Mouse (Mus musculus) common myeloid progenitor, adult 5-6 weeks (primary cell): ENCODE measurements around the gene Ube2c. TPM values are rescaled to one million over a fixed set of nuclear protein-coding genes. Genes with fewer than 3 reads are reported as not detected.

Experiments
- ATAC-seq: replicated peaks from 2 replicates; pipeline ENCODE4 v1.8.0; 2016; ENCODE audit warnings: low read depth, mild to moderate bottlenecking, moderate TSS enrichment, inconsistent platforms; ENCODE audit not compliant: poor library complexity, severe bottlenecking
- total RNA-seq: library from RNA; stranded (forward); fragments of 200-1000, 187-1606 nt; gene quantifications from 2 replicates; pipeline ENCODE4 v1.2.3, GENCODE M21; 2017

Gene Ube2c
- total RNA-seq, 1 experiment from 2014 or later: 159 TPM

- peak; percentile 29; the same call in 1 of the 2 replicates for ATAC-seq
Measured at GRCm38 (mm10) chr2:164815821-164816220, 46.1 kb downstream of the Ube2c start.

DNA sequence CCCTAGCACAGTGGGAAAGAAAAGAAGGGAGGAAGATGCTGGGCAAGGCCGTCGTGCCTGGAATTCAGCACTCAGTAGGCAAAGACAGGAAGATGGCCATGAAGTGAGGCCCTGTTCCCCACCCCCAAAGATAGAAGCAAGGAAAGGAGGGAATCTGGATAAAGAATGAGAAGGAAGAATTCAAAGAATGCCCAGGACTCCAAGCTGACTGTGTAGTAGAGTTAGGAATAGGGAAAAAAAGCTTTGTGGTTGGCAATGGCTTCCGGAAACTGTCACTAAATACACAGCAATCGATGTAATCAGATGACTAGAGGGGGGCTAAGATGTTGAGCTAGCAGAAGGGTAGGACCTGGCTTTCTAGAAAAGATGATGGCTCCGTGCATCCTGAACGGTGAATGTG, 47.5 kb downstream of the Ube2c start:
- ATAC-seq: no peak

DNA sequence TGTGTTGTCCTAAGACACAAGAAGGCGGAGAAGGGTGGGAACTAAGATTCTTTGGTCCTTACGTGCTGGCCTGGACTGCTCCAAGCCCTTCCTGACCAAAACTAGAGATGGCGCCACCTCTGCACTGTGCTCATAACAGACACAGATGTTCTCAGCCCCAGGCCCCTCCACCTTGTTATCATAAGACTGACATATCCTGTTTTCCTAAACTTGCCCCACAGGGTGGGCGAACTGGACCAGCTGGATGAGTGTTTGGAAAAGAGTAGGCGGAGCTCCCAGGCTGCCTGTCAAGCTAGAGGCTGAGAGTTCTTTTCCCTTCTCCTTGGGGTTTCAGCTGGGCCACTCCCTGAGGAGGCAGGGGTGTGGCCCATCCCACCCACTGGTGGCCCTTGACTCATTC, 48.0 kb downstream of the Ube2c start:
- ATAC-seq: no peak

DNA sequence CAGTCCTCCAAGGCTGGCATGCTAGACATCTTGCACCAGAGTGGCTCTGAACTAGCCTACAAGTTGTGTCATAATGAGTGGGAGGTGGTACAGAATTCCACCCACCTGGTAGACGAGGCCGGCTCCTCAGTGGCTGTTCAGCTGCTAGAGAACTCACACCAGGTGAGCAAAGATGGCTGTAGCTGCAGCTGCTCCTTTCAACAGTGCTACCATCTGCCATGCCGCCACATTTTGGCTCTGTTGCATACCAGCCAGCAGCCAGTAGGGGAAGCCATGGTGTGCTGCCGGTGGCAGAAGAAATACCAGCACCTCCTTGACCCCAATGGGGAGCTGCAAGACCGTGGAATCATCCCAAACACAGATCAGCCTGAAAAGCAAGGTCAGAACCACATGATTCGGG, 51.4 kb downstream of the Ube2c start:
- no peak for ATAC-seq

GRCm38 (mm10) chr2:164822636-164823165, 53.0 kb downstream of the Ube2c start, which contains the start of gene Zswim1:
TSS of gene Zswim1 (plus strand) at chr2:164822686.
- ATAC-seq: peak; percentile 99

- peak; percentile 63 for ATAC-seq
Measured at GRCm38 (mm10) chr2:164823181-164823585, 53.5 kb downstream of the Ube2c start.

GRCm38 (mm10) chr2:164823969-164824368, 54.3 kb downstream of the Ube2c start:
- ATAC-seq: no peak

DNA sequence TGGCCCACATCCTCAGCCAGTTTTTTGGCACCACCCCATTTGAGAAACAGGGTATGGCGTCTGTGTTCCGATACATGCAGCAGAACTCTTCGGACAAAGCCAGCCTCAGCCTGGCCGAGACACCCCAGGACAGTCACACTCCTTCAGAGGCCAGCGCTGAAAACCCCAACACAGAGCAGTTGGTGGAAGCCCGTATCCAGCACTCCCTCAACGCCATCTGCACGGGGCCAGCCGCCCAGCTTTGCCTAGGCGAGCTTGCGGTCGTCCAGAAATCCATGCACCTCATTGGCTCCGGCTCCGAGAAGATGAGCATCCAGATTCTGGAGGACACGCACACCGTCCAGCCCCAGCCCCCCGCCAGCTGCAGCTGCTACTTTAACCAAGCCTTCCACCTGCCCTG, 55.8 kb downstream of the Ube2c start:
- no peak for ATAC-seq

DNA sequence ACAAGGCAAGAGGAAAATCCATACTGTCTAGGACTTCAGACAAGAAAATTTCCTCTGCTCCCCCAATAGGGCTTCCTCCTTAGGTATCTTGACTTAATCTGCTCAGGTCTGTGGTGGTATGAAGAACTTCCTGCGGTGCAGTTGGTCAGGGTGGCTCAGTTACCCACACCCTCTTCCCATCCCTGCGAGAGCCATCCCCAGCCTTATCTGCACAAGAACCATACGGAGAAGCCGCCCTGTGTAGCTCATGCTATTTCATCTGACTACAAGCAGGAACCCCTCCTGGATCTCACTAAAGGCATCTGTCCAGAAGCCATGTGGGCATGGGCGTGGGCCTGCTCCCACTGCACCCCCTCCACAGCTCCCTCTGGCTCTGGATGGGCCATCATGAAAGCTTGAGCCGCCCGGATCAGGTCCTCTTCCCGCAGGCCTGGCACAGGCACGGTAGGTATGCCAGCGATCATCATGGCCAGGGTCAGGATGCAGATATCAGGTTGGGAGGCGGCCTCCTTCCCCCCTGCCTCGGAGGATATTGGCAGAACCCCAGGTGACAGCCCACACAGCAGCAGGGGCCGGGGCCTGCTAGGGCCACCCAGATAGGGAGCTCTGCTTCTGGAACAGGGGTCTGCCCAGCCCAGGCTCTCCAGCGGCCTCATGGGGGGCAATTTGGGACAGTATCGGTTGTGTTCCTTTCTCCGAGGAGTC, 57.6 kb downstream of the Ube2c start:
- ATAC-seq: no peak

Other genes starting within 250 kb of the Ube2c start
- not detected in 2 replicates for gene Wfdc2, start 207.5 kb upstream of the Ube2c start, total RNA-seq
- not detected in 2 replicates for gene Spint3, start 196.4 kb upstream of the Ube2c start, total RNA-seq
- not detected in 2 replicates for gene Wfdc6a, start 184.5 kb upstream of the Ube2c start, total RNA-seq
- gene Eppin, start 176.3 kb upstream of the Ube2c start, total RNA-seq: not detected in 2 replicates
- gene Wfdc6b, start 156.4 kb upstream of the Ube2c start, total RNA-seq: not detected in 2 replicates
- not detected in 2 replicates for gene Wfdc8, start 156.3 kb upstream of the Ube2c start, total RNA-seq
- gene Wfdc16, start 131.1 kb upstream of the Ube2c start, total RNA-seq: not detected in 2 replicates
- gene Wfdc10, start 113.9 kb upstream of the Ube2c start, total RNA-seq: not detected in 2 replicates
- gene Wfdc9, start 113.3 kb upstream of the Ube2c start, total RNA-seq: not detected in 2 replicates
- gene Wfdc11, start 95.8 kb upstream of the Ube2c start, total RNA-seq: not detected in 2 replicates
- gene Wfdc13, start 84.8 kb upstream of the Ube2c start, total RNA-seq: not detected in 2 replicates
- not detected in 2 replicates for gene Spint4, start 71.4 kb upstream of the Ube2c start, total RNA-seq
- not detected in 2 replicates for gene Spint5, start 54.6 kb upstream of the Ube2c start, total RNA-seq
- 1.1 TPM in 1 of 2 replicates, not detected in the other for gene Wfdc3, start 24.0 kb upstream of the Ube2c start, total RNA-seq
- 26.7 and 29.6 TPM in 2 replicates for gene Dnttip1, start 23.9 kb upstream of the Ube2c start, total RNA-seq
- not detected in 2 replicates for gene Tnnc2, start 10.1 kb downstream of the Ube2c start, total RNA-seq
- gene Snx21, start 15.9 kb downstream of the Ube2c start, total RNA-seq: 0.23 TPM in 1 of 2 replicates, not detected in the other
- gene Acot8, start 35.0 kb downstream of the Ube2c start, total RNA-seq: 14.0 and 14.8 TPM in 2 replicates
- gene Zswim3, start 35.2 kb downstream of the Ube2c start, total RNA-seq: 3.0 and 3.7 TPM in 2 replicates
- 3.5 and 5.4 TPM in 2 replicates for gene Zswim1, start 52.8 kb downstream of the Ube2c start, total RNA-seq
- not detected in 2 replicates for gene Spata25, start 58.6 kb downstream of the Ube2c start, total RNA-seq
- gene Ctsa, start 63.0 kb downstream of the Ube2c start, total RNA-seq: 44.4 and 51.1 TPM in 2 replicates
- 0.55 and 0.87 TPM in 2 replicates for gene Neurl2, start 63.6 kb downstream of the Ube2c start, total RNA-seq
- not detected in 2 replicates for gene Pltp, start 87.8 kb downstream of the Ube2c start, total RNA-seq
- 18.8 and 19.2 TPM in 2 replicates for gene Pcif1, start 109.4 kb downstream of the Ube2c start, total RNA-seq
- gene Zfp335, start 141.9 kb downstream of the Ube2c start, total RNA-seq: 6.2 and 7.6 TPM in 2 replicates
- gene Mmp9, start 170.9 kb downstream of the Ube2c start, total RNA-seq: 1.0 and 1.1 TPM in 2 replicates
- 4.2 TPM in 1 of 2 replicates, not detected in the other for gene Slc12a5, start 190.9 kb downstream of the Ube2c start, total RNA-seq